ENCODE assay signal across 25 mouse cellular contexts in genomic region chr10:77724855-77725254, GRCm38 (mm10). TPM values are rescaled to one million over a fixed set of nuclear protein-coding genes. Genes with fewer than 3 reads are reported as not detected.
DNase-seq lines count a peak whose midpoint lies in the region; ATAC-seq and TF ChIP-seq lines count a peak whose summit lies in the region.
"Had no signal": no experiment of that assay in that cellular context is flagged by ENCODE, and none has a peak within 500 bp of the region (broad histone marks: within the 10 kb centered on the region; RNA-seq: fewer than 3 reads in every experiment).

No protein-coding gene starts in this region.

- no peaks in the 10 kb centered on the region for H3K36me3 ChIP-seq in kidney, adult 2 months (ENCODE audit: control insufficient read depth, insufficient read depth, low read length)
- H3K36me3 ChIP-seq in MEL (ENCODE audit: control insufficient read depth in 1 of 2, insufficient read depth in 2 of 2, low read length in 2 of 2) = no peaks in the 10 kb centered on the region
- H3K36me3 ChIP-seq: limb, embryonic 15.5 days had no signal

- H3K9me3 ChIP-seq in MEL (replicated peaks; ENCODE audit: insufficient read depth, low read length) = no peaks in the 10 kb centered on the region
- H3K9me3 ChIP-seq: limb, embryonic 15.5 days had no signal

- H3K9ac ChIP-seq in MEL (ENCODE audit: control insufficient read depth, low read depth, low read length, poor library complexity, severe bottlenecking) = no peak overlapping the region
- H3K9ac ChIP-seq: forebrain, postnatal 0 days; limb, embryonic 15.5 days had no signal

- no peaks in the 10 kb centered on the region for H3K27me3 ChIP-seq in kidney, adult 2 months (replicated peaks; ENCODE audit: control insufficient read depth, insufficient read depth, low read length)
- H3K27me3 ChIP-seq in MEL (ENCODE audit: control insufficient read depth in 1 of 2, insufficient read depth in 2 of 2, low read length in 2 of 2) = no peaks in the 10 kb centered on the region
- H3K27me3 ChIP-seq: limb, embryonic 15.5 days had no signal

- TF ChIP-seq EP300 in MEL (IDR thresholded peaks at IDR 0.05; ENCODE audit: low read depth in 1 of 2, low read length in 2 of 2) = no peak

- H3K4me3 ChIP-seq in kidney, adult 2 months (ENCODE audit: insufficient read depth, low read depth, low read length) = no peak overlapping the region
- no peak overlapping the region for H3K4me3 ChIP-seq in MEL (ENCODE audit: control insufficient read depth in 1 of 2, insufficient read depth in 1 of 2, low read depth in 2 of 2, low read length in 2 of 2)
- H3K4me3 ChIP-seq: erythroblast, embryonic 14.5 days; gastrocnemius, adult 2 months; limb, embryonic 15.5 days had no signal

- whole genome bisulfite sequencing in kidney, adult 2 months = 74% methylated on average over 8 of the region's 8 CpGs

- no peaks in the 10 kb centered on the region for H3K4me1 ChIP-seq in kidney, adult 2 months (ENCODE audit: control insufficient read depth, insufficient read depth, low read length)
- no peaks in the 10 kb centered on the region for H3K4me1 ChIP-seq in MEL (ENCODE audit: control insufficient read depth in 1 of 2, insufficient read depth in 2 of 2, low read length in 2 of 2)
- H3K4me1 ChIP-seq: limb, embryonic 15.5 days had no signal

- H3K79me2 ChIP-seq in MEL (ENCODE audit: control insufficient read depth, insufficient read depth, low read length, poor library complexity) = no peaks in the 10 kb centered on the region

- no peak for ATAC-seq in erythroid progenitor cell, adult 5-6 weeks (replicated peaks; ENCODE audit: low FRiP score, poor library complexity, severe bottlenecking)
- ATAC-seq: forebrain, postnatal 0 days; hindbrain, embryonic 16.5 days; midbrain, embryonic 16.5 days had no signal

- 0 out of 2 replicates have a peak, but pooled peaks have one; percentile 3 for TF ChIP-seq CTCF in kidney, adult 2 months (conservative IDR thresholded peaks at IDR 0.05; ENCODE audit: insufficient read depth, insufficient read length, low read depth, low read length)
- peak; percentile 42 to 56 (median 42) for TF ChIP-seq CTCF in MEL (IDR thresholded peaks at IDR 0.05 in 2 of 3, conservative IDR thresholded peaks at IDR 0.05 in 1 of 3; ENCODE audit: control insufficient read depth in 1 of 3, insufficient read depth in 1 of 3, low read depth in 2 of 3, low read length in 3 of 3, poor library complexity in 1 of 3, severe bottlenecking in 1 of 3)

- DNase-seq in kidney, adult 2 months = no peak
- no peak for DNase-seq in kidney, adult 8-10 months
- DNase-seq in retina, postnatal 1 day = peak; percentile 15
- DNase-seq in retina, embryonic 14.5 days (ENCODE audit: low spot score) = no peak
- DNase-seq in MEL (ENCODE audit: low read depth, low spot score) = peak; percentile 21
- DNase-seq in spleen, postnatal 4 days (ENCODE audit: low spot score in 2 of 2) = no peak
- DNase-seq: cerebellum, adult 11-12 months; cerebellum, postnatal 36 days; forebrain, postnatal 0 days; gastrocnemius, adult 2 months; heart, adult 11 months; heart, postnatal 4 days; kidney, adult 9 months; layer of hippocampus, postnatal 36 days had no signal

- no peak overlapping the region for H3K27ac ChIP-seq in kidney, adult 2 months (ENCODE audit: insufficient read depth, low read depth, low read length)
- H3K27ac ChIP-seq in MEL (ENCODE audit: control insufficient read depth, low read depth, low read length) = no peak overlapping the region
- H3K27ac ChIP-seq: gastrocnemius, adult 2 months; limb, embryonic 15.5 days had no signal

- TF ChIP-seq POLR2A in kidney, adult 2 months (IDR thresholded peaks at IDR 0.05; ENCODE audit: low read depth, low read length) = no peak
- TF ChIP-seq POLR2A in MEL (IDR thresholded peaks at IDR 0.05; ENCODE audit: control insufficient read depth in 1 of 2, insufficient read depth in 1 of 2, low read depth in 1 of 2, low read length in 2 of 2, poor library complexity in 1 of 2) = no peak

- peak; percentile 11 for TF ChIP-seq RAD21 in MEL (IDR thresholded peaks at IDR 0.05; ENCODE audit: low read depth, low read length)

TF ChIP-seq in MEL, 35 proteins besides CTCF, POLR2A, EP300 and RAD21:
- TF ChIP-seq SMC3 (IDR thresholded peaks at IDR 0.05; ENCODE audit: low read depth, low read length) = peak; percentile 34
- TF ChIP-seq USF2 (IDR thresholded peaks at IDR 0.05; ENCODE audit: borderline replicate concordance in 1 of 2, insufficient read depth in 1 of 2, low read depth in 1 of 2, low read length in 2 of 2) = no peak
- TF ChIP-seq UBTF (IDR thresholded peaks at IDR 0.05; ENCODE audit: borderline replicate concordance, insufficient read depth, low read depth, low read length) = no peak
- TF ChIP-seq ELF1 (IDR thresholded peaks at IDR 0.05; ENCODE audit: low read depth, low read length) = no peak
- TF ChIP-seq SIN3A (IDR thresholded peaks at IDR 0.05; ENCODE audit: low read length) = no peak
- no peak for TF ChIP-seq NELFE (IDR thresholded peaks at IDR 0.05; ENCODE audit: low read depth, low read length)
- TF ChIP-seq MEF2A (IDR thresholded peaks at IDR 0.05; ENCODE audit: extremely low read depth, insufficient replicate concordance, low read depth, low read length, poor library complexity, severe bottlenecking) = no peak

RNA-seq across cellular contexts. Expression of gene Gm10100, which starts 1.4 kb away (rescaled TPM):
- not detected in 2 replicates for polyA plus RNA-seq in kidney, adult 2 months (2012; rRNA removed)
- not detected in 2 replicates for total RNA-seq in MEL (2012; rRNA removed)
- polyA plus RNA-seq in MEL (2012; ENCODE audit: insufficient read depth in 1 of 2, insufficient read length in 2 of 2, low read depth in 1 of 2, low replicate concordance in 2 of 2, missing spikeins in 1 of 2) = not detected
- not detected in 2 replicates for total RNA-seq in erythroid progenitor cell, adult 5-6 weeks (2015; ENCODE audit: low replicate concordance)
- total RNA-seq in erythroid progenitor cell, adult 5-6 weeks (2017; ENCODE audit: low replicate concordance) = not detected in 2 replicates
- total RNA-seq: forebrain, postnatal 0 days; gastrocnemius, adult 2 months; heart, postnatal 4 days; layer of hippocampus, postnatal 36 days; left cerebral cortex, postnatal 25 days; megakaryocyte-erythroid progenitor cell, adult 5-6 weeks had no signal
- polyA plus RNA-seq: C2C12; embryonic facial prominence, embryonic 11.5 days; erythroblast, embryonic 14.5 days; forebrain, postnatal 0 days; heart, embryonic 14.5 days; hindbrain, embryonic 16.5 days; large intestine, adult 2 months; limb, embryonic 15.5 days; midbrain, embryonic 16.5 days had no signal

RNA-seq across cellular contexts. Expression of gene Krtap12-1, which starts 4.5 kb away (rescaled TPM):
- not detected in 2 replicates for polyA plus RNA-seq in kidney, adult 2 months (2012; rRNA removed)
- not detected in 2 replicates for total RNA-seq in MEL (2012; rRNA removed)
- not detected for polyA plus RNA-seq in MEL (2012; ENCODE audit: insufficient read depth in 1 of 2, insufficient read length in 2 of 2, low read depth in 1 of 2, low replicate concordance in 2 of 2, missing spikeins in 1 of 2)
- not detected in 2 replicates for total RNA-seq in erythroid progenitor cell, adult 5-6 weeks (2015; ENCODE audit: low replicate concordance)
- total RNA-seq in erythroid progenitor cell, adult 5-6 weeks (2017; ENCODE audit: low replicate concordance) = not detected in 2 replicates
- total RNA-seq: forebrain, postnatal 0 days; gastrocnemius, adult 2 months; heart, postnatal 4 days; layer of hippocampus, postnatal 36 days; left cerebral cortex, postnatal 25 days; megakaryocyte-erythroid progenitor cell, adult 5-6 weeks had no signal
- polyA plus RNA-seq: C2C12; embryonic facial prominence, embryonic 11.5 days; erythroblast, embryonic 14.5 days; forebrain, postnatal 0 days; heart, embryonic 14.5 days; hindbrain, embryonic 16.5 days; large intestine, adult 2 months; limb, embryonic 15.5 days; midbrain, embryonic 16.5 days had no signal

RNA-seq across cellular contexts. Expression of gene Gm10142, which starts 9.2 kb away (rescaled TPM):
- polyA plus RNA-seq in kidney, adult 2 months (2012; rRNA removed) = not detected in 2 replicates
- not detected in 2 replicates for total RNA-seq in MEL (2012; rRNA removed)
- not detected for polyA plus RNA-seq in MEL (2012; ENCODE audit: insufficient read depth in 1 of 2, insufficient read length in 2 of 2, low read depth in 1 of 2, low replicate concordance in 2 of 2, missing spikeins in 1 of 2)
- total RNA-seq in erythroid progenitor cell, adult 5-6 weeks (2015; ENCODE audit: low replicate concordance) = not detected in 2 replicates
- not detected in 2 replicates for total RNA-seq in erythroid progenitor cell, adult 5-6 weeks (2017; ENCODE audit: low replicate concordance)
- total RNA-seq: forebrain, postnatal 0 days; gastrocnemius, adult 2 months; heart, postnatal 4 days; layer of hippocampus, postnatal 36 days; left cerebral cortex, postnatal 25 days; megakaryocyte-erythroid progenitor cell, adult 5-6 weeks had no signal
- polyA plus RNA-seq: C2C12; embryonic facial prominence, embryonic 11.5 days; erythroblast, embryonic 14.5 days; forebrain, postnatal 0 days; heart, embryonic 14.5 days; hindbrain, embryonic 16.5 days; large intestine, adult 2 months; limb, embryonic 15.5 days; midbrain, embryonic 16.5 days had no signal

RNA-seq across cellular contexts. Expression of gene Gm10024, which starts 13.6 kb away (rescaled TPM):
- not detected in 2 replicates for polyA plus RNA-seq in kidney, adult 2 months (2012; rRNA removed)
- not detected in 2 replicates for total RNA-seq in MEL (2012; rRNA removed)
- not detected for polyA plus RNA-seq in MEL (2012; ENCODE audit: insufficient read depth in 1 of 2, insufficient read length in 2 of 2, low read depth in 1 of 2, low replicate concordance in 2 of 2, missing spikeins in 1 of 2)
- not detected in 2 replicates for total RNA-seq in erythroid progenitor cell, adult 5-6 weeks (2015; ENCODE audit: low replicate concordance)
- not detected in 2 replicates for total RNA-seq in erythroid progenitor cell, adult 5-6 weeks (2017; ENCODE audit: low replicate concordance)
- total RNA-seq: forebrain, postnatal 0 days; gastrocnemius, adult 2 months; heart, postnatal 4 days; layer of hippocampus, postnatal 36 days; left cerebral cortex, postnatal 25 days; megakaryocyte-erythroid progenitor cell, adult 5-6 weeks had no signal
- polyA plus RNA-seq: C2C12; embryonic facial prominence, embryonic 11.5 days; erythroblast, embryonic 14.5 days; forebrain, postnatal 0 days; heart, embryonic 14.5 days; hindbrain, embryonic 16.5 days; large intestine, adult 2 months; midbrain, embryonic 16.5 days had no signal

RNA-seq across cellular contexts. Expression of gene Gm18596, which starts 17.6 kb away (rescaled TPM):
- polyA plus RNA-seq in kidney, adult 2 months (2012; rRNA removed) = not detected in 2 replicates
- total RNA-seq in MEL (2012; rRNA removed) = not detected in 2 replicates
- not detected for polyA plus RNA-seq in MEL (2012; ENCODE audit: insufficient read depth in 1 of 2, insufficient read length in 2 of 2, low read depth in 1 of 2, low replicate concordance in 2 of 2, missing spikeins in 1 of 2)
- not detected in 2 replicates for total RNA-seq in erythroid progenitor cell, adult 5-6 weeks (2015; ENCODE audit: low replicate concordance)
- total RNA-seq in erythroid progenitor cell, adult 5-6 weeks (2017; ENCODE audit: low replicate concordance) = not detected in 2 replicates
- total RNA-seq: forebrain, postnatal 0 days; gastrocnemius, adult 2 months; heart, postnatal 4 days; layer of hippocampus, postnatal 36 days; left cerebral cortex, postnatal 25 days; megakaryocyte-erythroid progenitor cell, adult 5-6 weeks had no signal
- polyA plus RNA-seq: C2C12; embryonic facial prominence, embryonic 11.5 days; erythroblast, embryonic 14.5 days; forebrain, postnatal 0 days; heart, embryonic 14.5 days; hindbrain, embryonic 16.5 days; large intestine, adult 2 months; limb, embryonic 15.5 days; midbrain, embryonic 16.5 days had no signal

Comparison
In these comparisons a context has a peak if more than half of its experiments do, and no peak if none do; other contexts are left out.
1. DNase-seq: peak in retina, postnatal 1 day (single experiment) and MEL (single experiment); none in kidney, adult 2 months (single experiment), kidney, adult 8-10 months (0 of 2), retina, embryonic 14.5 days (single experiment) and spleen, postnatal 4 days (0 of 2).